In the genomic region with DNA sequence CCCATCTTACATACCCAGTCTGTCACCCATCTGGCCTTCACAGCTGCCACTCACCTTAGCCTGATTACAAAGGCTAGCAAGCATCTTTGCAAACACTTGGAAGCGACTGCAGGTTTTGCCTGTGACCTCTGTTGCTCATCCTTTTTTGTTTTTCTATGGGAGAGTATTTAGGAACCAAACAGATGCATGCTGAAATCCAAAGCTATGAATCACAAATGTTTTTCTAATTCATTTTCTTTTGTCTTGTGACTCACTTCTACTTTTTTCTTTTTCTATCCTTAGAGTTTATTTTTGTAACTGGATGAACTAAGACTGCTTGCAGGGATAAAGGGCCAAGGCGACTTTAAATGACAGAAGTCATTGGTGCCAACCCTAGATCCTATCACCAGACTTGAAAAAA, we compare ENCODE assay signal across 39 mouse cellular contexts. TPM values are rescaled to one million over a fixed set of nuclear protein-coding genes. Genes with fewer than 3 reads are reported as not detected.
"Had no signal": no experiment of that assay in that cellular context is flagged by ENCODE, and none has a peak within 500 bp of the region (broad histone marks: within the 10 kb centered on the region; RNA-seq: fewer than 3 reads in every experiment).

No protein-coding gene starts in this region.

- ATAC-seq: hindbrain, embryonic 16.5 days; inflammation-experienced regulatory T-cells, adult 6 months; intestine, embryonic 15.5 days; intestine, postnatal 0 days had no signal

- H3K36me3 ChIP-seq: intestine, embryonic 15.5 days; liver, embryonic 13.5 days; liver, embryonic 15.5 days had no signal

- DNase-seq: gastrocnemius, postnatal 14 days; gastrocnemius, postnatal 36 days; heart, adult 11 months; heart, postnatal 14 days; heart, postnatal 4 days; kidney, adult 18-20 months; kidney, postnatal 10 days; kidney, postnatal 25 days; kidney, postnatal 4 days; liver; liver, embryonic 13.5 days had no signal

- H3K4me3 ChIP-seq: heart, adult 2 months; heart, embryonic 13.5 days; heart, embryonic 15.5 days; hindbrain, embryonic 10.5 days; hindbrain, embryonic 12.5 days; intestine, embryonic 15.5 days; layer of hippocampus, adult 2 months; left cerebral cortex, adult 2 months; limb, embryonic 10.5 days; limb, embryonic 12.5 days; liver, embryonic 13.5 days; liver, embryonic 15.5 days had no signal

- H3K27me3 ChIP-seq: heart, embryonic 13.5 days; heart, embryonic 15.5 days; hindbrain, embryonic 12.5 days; intestine, embryonic 15.5 days; limb, embryonic 12.5 days; liver, embryonic 15.5 days had no signal

- H3K27ac ChIP-seq: heart, adult 2 months; hindbrain, embryonic 10.5 days; hindbrain, embryonic 12.5 days; hindbrain, embryonic 14.5 days; intestine, embryonic 15.5 days; layer of hippocampus, adult 2 months; left cerebral cortex, adult 2 months; limb, embryonic 10.5 days; limb, embryonic 12.5 days; liver, embryonic 13.5 days; liver, embryonic 15.5 days had no signal

- H3K4me1 ChIP-seq: hindbrain, embryonic 12.5 days; intestine, embryonic 15.5 days; limb, embryonic 12.5 days had no signal

RNA-seq across cellular contexts. Expression of gene Sdcbp2, which starts 46.9 kb away (rescaled TPM):
- polyA plus RNA-seq: liver, embryonic 11.5 days had no signal

RNA-seq across cellular contexts. Expression of gene 4921509C19Rik, which starts 49.6 kb away (rescaled TPM):
- total RNA-seq: gastrocnemius, adult 18-20 months; gastrocnemius, adult 8-10 months; gastrocnemius, postnatal 14 days; gastrocnemius, postnatal 36 days; heart, adult 2 months; heart, postnatal 14 days; heart, postnatal 4 days; layer of hippocampus, adult 2 months; layer of hippocampus, postnatal 10 days; layer of hippocampus, postnatal 25 days; left cerebral cortex, adult 2 months; left cerebral cortex, postnatal 14 days; left cerebral cortex, postnatal 36 days had no signal
- polyA plus RNA-seq: gonadal fat pad, adult 2 months; heart, adult 2 months; heart, embryonic 11.5 days; heart, embryonic 13.5 days; heart, embryonic 15.5 days; heart, postnatal 0 days; hindbrain, embryonic 10.5 days; hindbrain, embryonic 12.5 days; hindbrain, embryonic 14.5 days; hindbrain, embryonic 16.5 days; inflammation-experienced regulatory T-cells, adult 6 months; intestine, embryonic 15.5 days; intestine, postnatal 0 days; kidney, embryonic 14.5 days; kidney, embryonic 16.5 days; limb, embryonic 10.5 days; limb, embryonic 12.5 days; limb, embryonic 14.5 days; liver, embryonic 11.5 days; liver, embryonic 13.5 days; liver, embryonic 15.5 days had no signal
